Mouse (Mus musculus) layer of hippocampus, adult 18-20 months (tissue): ENCODE results near the gene Zmym2. TPM values are rescaled to one million over a fixed set of nuclear protein-coding genes. Genes with fewer than 3 reads are reported as not detected.
"Not testable (repeated sequence)": the region's sequence is repeated elsewhere in the genome, so short reads cannot be mapped to it uniquely, and the experiment has no call there.

ENCODE experiments used
- DNase-seq, 2 experiments: peaks; one replicate each; pipeline ENCODE4 v3.0.0; 2022; ENCODE audit warnings: low spot score in 2 of 2
- long read RNA-seq: library from polyadenylated mRNA; stranded (forward); transcript quantifications from one replicate; pipeline ENCODE4 v2.0.0, GENCODE M21; 2021
- total RNA-seq, 2 experiments: library from RNA; stranded (reverse); gene quantifications; 2 replicates each; pipeline ENCODE4 v1.2.3; 2021

Zmym2 gene
- 10 to 100 TPM; 89.1 to 91.8 TPM for total RNA-seq
- long read RNA-seq, full-length matches to known transcripts: 1 of 43 reads
- long read RNA-seq, partial matches to known transcripts: 5 of 43 reads
- long read RNA-seq, other reads (novel, unspliced or antisense): 37 of 43 reads

DNA sequence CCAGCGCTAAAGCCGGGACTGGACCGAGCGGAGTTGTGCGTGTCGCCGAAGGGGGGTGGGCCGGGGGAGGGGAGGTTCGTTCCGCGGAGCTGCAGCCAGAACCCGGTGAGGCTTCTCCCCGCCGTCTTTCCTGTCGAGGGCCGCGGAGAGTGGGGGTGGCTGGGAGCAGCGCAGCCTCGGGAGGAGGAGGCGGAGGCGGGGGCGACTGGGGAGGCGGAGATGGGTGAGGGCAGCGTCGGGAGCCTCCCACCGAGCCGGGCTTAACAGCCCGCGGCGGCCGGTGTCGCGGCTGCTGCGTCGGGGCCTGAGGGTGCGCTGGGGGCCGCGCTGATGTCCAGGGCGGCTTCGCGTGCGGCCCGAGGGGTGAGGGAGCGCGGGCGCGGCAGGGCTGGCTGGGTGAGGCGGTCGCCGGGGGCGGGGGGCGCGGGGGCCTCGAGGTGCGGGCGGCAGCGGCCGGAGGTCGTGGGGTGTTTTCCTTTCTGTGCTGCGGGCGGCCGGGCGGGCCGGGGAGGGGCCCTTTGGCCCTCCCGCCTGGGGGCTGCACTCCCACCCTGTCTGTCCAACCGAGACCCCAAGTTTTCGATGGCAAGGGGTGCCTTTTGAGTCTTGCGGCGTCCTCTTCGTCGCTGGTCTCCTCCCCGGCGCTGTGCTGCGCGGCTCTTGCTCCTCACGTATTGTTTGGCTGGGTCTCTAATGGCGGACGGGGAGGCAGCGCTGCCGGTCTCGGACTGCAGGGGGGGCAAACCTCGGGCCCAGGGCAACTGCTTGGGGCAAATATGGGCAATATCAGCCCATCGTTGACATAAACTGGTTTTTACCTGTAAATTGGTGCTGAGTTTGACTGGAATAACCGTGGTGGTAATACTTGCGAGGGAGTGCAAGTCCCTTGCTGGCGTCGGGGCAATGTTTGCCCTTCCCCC lies at the start of gene Zmym2:
Gene Zmym2 (plus strand): TSS at position 60 of the 920 bp plus-strand sequence.
- peak; percentile 54 to 75 for DNase-seq

DNA sequence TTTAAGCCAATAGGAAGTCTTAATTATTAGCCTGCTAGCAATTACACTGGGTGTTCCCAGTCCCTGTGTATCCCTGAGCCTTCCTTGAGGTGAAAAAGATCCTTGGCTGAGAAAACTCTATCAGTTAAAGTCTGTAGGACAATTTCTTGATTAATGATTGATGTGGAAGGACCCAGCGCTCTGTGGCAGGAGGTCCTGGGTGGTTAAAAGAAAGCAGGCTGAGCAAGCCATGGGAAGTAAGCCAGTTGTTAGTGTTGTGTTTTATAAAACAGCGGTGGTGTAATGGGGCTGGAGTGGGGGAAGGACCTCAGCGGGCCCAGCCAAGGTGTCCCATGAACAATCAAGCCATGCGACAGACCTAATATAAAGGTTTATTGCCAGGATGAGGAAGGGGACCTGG lies 42.4 kb upstream of the Zmym2 start:
- no peak for DNase-seq

DNA sequence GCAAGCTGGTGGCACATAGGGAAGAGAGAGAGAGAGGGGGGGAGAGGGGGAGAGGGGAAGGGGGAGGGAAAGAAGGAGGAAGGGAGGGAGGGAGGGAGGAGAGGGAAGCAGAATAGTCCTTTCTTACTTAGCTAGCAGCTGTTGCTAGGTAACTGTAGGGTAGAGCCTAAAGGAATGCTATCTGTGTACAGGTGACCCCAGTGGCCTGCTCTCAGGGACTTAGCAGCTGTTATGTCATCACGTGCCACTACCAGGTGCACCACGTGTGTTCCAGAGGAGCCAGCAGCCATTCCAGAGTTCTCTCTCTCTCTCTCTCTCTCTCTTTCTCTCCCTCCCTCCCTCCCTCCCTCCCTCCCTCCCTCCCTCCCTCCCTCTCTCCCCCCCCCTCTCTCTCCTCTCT lies 41.9 kb upstream of the Zmym2 start:
- no peak for DNase-seq

DNA sequence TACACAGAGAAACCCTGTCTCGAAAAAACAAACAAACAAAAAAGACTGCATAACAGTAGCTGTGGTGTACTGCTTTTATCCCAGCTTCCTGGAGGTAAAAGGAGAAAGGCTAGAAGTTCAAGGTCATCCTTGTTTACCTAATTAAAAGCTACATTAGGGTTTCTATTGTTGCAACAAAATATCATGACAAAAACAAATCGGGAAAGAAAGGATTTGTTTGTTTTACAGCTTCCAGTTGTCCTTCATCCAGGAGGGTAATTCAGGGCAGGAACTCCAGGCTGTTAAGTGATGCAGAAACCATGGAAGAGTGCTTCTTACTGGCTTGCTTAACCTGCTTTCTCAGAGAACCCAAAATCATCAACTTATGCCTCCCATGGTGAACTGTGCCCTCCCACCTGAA lies 38.1 kb upstream of the Zmym2 start:
- DNase-seq: no peak

DNA sequence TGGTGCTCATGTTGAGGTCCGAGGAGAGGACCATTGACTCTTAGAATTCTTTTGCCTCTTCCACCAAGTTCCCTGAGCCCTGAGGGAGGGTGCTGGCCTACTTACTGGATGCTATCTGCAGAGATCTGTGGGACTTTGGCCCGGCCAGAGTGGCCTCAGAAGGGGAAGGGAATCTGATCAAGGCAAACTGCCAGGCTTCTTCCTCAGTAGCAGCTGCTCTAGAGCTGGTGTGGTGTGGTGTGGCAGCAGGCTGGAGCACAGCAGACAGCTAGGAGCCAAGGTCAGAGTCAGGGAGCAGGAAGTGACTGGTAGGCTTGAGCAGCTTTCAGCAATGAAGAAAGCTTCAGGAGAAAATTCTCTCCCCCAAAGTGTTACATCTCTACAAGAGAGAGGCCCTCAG lies 36.8 kb upstream of the Zmym2 start:
- DNase-seq: no peak

DNA sequence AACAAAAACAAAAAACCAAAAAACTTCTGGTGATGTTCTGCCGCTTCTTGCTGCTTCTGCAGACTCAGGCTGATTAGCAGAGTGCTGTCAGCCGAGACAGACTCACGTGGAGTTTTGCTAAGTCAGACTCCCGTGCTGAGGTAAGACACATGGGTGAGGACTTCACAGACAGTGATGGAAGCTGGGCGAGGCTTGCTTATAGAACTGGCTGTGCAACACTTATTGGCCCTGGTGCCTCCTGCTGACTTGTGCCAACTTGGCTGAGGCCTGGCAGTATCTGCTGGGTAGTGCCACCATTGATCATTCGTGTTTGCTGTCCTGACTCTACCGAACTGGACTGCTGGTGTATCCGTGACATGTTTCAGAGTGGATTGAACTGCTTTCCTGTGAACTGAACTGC lies 22.4 kb upstream of the Zmym2 start:
- DNase-seq: no peak

DNA sequence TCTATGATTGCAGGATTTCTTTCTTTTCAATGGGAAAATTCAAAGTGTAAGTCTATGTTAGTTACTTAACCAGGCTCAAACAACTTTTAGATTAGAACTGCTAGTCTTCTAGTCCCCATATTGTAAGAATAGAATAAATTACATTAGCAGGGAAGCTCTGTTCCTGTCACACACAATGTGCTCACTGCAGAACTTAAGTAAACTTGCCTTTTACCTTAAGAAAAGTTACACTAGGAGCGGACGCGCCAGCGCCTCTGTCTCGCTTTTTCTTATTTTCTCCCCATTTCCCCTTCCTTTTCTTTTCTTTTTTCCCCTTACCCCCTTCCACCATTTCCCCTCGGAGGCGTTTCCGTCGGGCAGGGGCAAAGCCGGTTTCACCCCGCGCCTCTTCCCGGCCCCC lies 21.8 kb upstream of the Zmym2 start:
- DNase-seq: no peak

DNA sequence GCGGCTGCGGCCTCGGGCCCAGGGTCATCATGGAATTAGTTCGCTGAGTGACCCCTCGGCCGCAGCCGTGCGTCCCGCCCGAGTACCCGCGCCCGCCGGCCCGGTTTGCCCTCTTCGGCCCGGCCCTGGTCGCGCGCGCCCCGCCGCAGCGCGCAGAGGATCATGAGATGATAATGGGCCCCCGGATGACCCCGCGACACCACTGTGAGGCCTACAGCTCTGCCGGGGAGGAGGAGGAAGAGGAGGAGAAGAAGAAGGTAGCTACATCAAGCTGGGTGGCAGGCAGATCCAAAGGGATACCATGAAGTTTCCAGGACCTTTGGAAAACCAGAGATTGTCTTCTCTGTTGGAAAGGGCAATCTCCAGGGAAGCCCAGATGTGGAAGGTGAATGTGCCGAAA lies 21.3 kb upstream of the Zmym2 start:
- DNase-seq: not testable (repeated sequence)

DNA sequence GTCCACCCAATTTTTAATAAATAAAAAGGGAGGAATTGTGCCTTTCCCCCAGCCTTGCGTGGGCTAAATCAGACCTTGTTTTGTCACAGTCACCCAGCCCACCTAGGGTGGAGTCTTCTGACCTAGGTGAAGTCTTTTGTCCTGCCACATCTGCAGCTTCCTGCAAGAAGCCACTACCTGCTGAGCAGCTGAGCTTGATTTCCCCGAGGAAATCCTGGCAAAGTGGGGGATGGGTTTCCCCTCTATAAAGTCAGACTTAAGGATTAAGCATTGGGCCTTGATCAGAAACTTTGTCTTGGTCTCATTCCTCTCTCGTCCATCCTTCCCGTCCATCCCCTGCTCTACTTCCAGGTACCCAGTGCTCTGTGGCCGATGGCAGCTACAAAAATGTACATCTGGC lies 12.9 kb upstream of the Zmym2 start:
- no peak for DNase-seq

DNA sequence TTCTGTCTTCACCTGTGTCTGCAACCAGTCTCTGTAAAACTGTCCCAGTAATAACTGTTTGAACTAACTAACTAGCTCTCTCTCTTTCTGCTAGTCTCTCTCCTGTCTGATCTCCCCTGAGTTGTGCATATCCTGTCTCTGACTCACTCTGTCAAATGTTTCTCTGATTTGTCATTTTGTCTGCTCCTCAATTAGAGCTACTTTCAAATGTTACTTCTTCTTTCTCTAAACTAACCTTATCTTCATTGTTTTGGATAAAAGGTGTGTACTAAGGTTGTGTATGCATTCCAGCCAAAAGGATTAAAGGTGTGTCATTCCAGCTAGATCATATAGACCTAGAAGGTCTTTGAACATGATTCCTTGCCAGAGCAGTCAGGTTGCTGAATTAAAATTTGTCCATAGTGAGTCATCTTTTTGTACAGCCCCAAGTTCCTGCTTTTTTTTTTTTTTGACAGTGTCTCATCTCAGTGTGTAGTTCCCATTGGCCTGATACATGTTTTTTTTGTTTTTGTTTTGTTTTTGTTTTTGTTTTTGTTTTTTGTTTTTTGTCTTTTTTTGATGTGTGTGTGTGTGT lies 10.8 kb upstream of the Zmym2 start:
- no peak for DNase-seq

DNA sequence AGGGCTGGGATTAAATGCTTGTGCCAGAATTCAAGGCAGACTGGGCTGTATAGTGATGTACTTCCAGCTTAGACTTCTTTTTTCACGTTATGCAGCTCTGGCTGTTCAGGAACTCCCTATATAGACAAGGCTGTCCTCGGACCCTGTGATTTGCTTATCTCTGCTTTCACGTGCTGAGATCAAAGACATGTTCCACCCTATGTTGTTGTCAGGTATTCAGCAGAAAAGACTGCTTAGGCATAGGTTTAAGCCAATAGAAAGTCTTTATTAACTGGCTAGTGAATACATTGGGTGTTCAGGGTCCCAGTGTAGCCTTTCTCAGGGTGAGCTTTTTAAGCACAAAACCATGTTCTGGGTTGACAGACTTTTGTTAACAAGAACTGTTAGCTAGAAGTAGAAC lies 5.2 kb upstream of the Zmym2 start:
- no peak for DNase-seq

DNA sequence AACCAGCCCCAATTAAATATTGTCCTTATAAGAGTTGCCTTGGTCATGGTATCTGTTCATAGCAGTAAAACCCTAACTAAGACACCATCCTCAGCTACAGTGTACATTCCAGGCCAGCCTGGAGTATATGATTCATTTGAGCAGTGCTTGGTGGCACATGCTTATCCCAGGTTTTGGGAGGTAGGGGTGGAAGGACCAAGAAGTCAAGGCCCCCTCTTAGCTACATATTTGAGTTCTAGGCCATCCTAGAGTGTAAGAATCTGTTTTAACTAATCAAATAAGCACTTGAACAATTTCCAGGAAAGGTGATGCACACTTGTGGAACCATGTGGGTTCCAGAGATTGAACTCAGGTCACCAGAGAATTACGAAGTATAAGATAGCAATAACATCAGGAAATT lies 3.0 kb upstream of the Zmym2 start:
- DNase-seq: no peak

DNA sequence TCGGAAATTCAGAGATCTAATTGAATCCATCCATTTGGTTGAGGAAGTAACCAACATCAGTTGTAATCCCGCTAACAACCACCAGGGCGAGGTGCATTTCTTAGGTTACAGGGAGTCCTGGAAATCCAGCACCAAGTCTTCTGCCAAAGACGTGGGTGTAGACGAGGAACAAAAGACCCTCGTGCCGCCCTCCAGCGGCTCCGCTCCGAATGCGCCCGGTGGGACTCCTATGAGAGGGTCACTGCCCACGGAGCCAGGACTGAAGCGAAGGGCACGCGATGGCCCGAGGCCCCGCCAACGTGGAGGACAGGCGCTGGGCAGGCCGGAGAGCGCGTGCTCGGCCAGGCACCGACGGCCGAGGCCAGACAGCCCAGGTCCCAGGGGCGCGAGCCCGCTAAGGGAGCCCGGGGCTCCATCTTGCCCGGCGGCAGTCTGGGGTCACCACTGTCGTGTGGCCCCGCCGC lies 1.1 kb upstream of the Zmym2 start:
- peak; percentile 59 to 90 for DNase-seq

DNA sequence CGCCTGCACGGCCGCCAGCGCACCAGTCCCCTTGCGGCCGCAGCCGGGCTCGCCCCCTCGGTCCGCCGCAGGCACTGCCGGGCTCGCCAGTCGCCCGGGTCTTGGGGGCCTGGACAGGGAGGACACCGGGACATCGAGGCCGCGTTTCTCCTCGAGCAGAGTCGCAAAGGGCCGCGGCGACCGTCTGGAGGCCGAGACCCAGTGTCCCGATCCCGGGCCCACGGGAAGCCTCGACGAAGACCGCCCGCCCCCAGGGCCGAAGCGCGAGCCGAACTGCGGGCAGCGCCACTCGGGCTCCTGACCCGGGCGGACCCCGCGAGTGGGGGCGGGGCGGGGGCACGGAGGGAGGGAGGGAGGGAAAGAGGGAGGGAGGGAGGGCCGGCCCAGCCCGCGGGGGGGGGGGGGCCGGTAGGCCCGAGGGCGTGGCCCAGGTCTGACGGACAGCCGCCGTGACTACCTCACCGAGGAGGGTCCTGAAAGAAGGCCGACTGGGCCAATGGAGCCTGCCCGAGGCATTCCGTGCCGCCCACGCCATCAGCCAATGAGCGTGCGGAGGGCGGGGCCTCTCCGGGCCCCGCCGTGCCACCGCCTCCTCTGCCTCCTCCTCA lies 363 bp upstream of the Zmym2 start:
- peak; percentile 51 to 78 for DNase-seq

DNA sequence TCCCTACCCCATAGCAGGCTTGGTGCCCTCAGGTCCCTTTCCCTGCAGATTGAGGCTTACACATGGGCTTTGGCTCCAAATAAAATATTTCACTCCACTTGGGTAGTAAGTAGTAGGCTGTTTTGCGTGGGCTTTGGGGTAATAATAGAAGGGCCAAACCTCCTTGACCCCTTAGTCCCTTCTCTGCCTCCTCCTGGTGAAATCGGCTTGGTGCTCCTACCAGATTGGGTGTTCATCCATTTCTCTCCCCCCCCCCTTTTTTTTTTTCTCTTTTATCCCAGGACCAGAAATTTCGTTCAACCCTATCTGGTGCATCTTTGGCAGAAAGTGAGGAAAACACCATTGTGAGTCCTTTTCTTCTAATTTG lies 1.0 kb downstream of the Zmym2 start:
- DNase-seq: no peak

DNA sequence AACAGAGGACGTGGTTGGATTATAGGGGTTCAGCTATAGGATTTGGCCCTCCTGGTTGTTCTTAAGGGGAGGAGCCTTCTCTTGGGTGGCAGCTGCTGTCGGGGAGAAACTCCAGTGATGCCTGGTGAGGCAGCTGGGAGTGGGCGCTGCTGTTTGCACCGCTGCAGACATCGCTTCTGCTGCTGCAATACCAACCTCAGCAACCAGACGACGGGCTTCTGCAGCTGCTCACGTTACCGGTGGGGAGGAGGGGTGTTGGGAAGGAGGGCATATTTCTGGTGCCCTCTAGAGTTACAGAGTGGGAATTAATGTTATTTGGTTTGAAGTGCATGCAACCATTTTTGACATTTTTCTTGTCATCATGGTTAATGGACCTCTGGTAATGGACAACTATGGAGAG lies 1.4 kb downstream of the Zmym2 start:
- peak; percentile 51 to 72 for DNase-seq

DNA sequence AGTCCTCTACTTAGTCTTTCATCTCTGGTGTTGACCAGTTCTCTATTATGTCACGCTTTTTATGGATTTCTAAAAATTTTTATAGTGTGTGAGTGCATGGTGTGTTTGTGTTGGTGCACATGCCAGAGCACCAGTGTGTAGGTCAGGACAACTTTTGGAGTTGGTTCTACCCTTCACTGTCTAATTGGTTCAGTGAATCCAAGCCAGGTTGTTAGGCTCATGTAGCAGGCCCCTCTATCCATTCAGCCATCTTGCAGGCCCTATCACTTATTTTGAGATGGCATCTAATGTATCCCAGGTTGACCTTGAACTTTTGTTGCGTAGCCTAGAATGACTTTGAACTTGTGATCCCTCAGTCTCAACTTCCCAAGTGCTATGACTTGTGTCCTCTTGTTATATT lies 2.0 kb downstream of the Zmym2 start:
- no peak for DNase-seq

DNA sequence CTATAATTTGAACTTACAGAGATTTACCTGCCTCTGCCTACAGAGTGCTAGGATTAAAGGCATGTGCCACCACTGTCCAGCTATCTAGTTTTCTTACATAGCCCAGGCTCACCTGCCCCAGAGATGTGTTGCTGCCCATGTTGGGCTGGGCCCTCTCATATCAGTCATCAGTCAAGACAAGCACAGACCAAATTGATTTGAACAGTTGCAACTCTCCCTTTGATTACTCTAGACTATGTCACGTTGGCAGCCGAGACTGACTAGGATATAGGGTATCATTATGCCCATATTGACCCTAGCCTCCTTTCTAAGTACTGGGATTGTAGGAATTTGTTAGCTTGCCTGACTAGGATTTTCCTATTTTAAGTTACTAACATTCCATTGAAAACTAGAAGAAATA lies 8.0 kb downstream of the Zmym2 start:
- DNase-seq: no peak

DNA sequence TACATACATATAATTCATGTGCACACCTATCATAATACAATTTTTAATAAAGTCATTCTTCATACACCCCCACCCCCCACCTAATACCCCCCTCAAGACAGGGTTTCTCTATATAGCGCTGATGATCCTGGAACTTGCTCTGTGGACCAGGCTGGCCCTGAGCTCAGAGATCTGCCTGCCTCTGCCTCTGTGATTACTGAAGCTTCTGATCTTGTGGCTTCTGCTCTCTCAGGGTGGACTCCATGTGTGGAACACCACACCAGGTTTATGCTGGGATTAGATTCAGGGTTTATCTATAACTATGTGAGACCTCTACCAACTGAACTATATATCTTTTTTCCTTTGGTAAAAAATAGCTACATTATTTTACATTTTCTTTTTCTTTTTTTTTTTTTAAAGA lies 10.1 kb downstream of the Zmym2 start:
- no peak for DNase-seq

DNA sequence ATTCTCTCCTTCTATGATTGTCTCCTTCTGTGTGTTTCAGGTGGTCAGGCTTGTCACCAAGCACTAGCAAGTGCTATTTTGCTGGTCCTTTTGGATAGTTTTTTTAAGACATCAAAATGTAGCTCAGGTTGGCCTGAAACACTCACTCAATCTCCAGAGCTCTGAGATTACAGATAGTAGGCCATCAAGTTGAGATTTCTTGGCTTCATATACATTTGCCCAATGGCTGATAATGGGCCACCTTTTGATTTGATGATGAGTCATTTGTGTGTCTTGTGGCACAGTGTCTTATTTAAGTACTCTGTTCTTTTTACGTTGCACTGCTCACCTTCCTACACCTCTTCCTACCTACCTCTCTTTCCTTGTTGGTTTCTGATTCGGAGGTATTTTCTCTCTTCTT lies 11.0 kb downstream of the Zmym2 start:
- no peak for DNase-seq

DNA sequence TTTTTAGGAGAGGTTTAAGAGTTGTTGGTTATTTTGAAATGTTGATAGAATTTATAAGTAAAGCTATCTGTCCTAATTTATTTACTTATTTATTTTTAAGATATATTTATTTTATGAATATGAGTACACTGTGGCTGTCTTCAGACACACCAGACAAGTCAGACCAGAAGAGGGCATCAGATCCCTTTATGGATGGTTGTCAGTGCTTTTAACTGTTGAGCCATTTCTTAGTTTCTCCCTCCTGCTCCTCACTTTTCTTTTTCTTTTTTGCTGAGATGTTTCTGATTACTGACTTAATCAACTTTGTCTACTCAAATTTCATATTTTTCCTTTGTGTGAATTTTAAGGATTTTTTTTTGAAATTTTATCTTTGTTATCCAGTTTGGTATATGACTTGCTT lies 13.2 kb downstream of the Zmym2 start:
- no peak for DNase-seq

DNA sequence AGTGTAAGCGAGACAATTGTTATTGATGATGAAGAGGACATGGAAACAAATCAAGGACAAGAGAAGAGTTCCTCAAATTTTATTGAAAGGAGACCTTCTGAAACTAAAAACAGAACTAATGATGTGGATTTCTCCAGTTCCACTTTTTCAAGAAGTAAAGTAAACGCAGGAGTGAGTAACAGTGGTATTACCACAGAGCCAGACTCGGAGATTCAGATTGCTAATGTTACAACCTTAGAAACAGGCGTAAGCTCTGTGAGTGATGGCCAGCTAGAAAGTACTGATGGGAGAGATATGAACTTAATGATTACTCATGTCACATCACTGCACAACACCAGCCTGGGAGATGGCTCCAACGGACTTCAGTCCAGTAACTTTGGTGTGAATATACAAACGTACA lies 16.6 kb downstream of the Zmym2 start:
- DNase-seq: no peak
